Mouse (Mus musculus): ENCODE measurements around the gene Abat. TPM values are rescaled to one million over a fixed set of nuclear protein-coding genes. Genes with fewer than 3 reads are reported as not detected.
A peak's percentile ranks its signal among the peaks of the same experiment; 100 is the strongest.

Abat gene
- polyA plus RNA-seq, 1 experiment from 2014 or later, result 33.9 TPM

DNA sequence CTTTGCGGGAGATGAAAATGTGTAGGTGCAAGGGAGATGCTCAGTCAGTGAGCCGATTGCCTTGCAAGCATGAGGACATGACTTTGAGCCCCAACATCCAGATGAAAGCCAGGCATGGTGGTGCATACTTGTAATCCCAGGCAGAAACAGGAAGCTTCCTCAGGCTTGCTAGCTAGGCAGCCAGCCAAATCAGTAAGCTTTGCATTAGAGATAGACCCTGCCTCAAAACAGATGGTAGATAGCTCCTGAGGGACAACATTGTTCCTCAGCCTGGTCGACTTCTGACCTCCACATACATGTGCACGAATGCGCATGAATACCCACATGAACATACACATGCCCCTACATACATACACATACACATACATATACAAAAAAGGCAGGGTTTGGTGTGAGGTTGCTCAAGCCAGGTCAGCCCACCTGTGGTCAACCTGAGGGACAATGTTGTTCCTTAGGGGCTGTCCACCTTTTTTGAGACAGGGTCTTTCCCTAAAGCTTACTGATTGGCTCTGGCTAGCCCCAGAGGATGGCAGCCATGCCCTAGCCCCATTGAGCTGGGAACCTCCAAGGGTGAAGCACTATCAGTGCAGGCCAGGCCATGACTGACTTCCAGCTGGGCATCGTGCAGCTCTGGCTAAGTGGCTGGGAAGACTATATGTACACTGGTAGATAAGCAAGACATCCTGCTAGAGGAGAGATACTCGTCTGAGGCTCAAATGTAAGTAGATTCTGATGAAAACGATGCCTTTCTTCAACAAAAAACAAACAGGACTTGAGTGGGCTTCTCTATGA lies 99.2 kb downstream of the Abat start:
- no peak overlapping the region for H3K4me3 ChIP-seq (replicated peaks; ENCODE audit: low read depth, low read length)
- TF ChIP-seq CTCF (IDR thresholded peaks at IDR 0.05; ENCODE audit: low read depth), result no peak
- H3K27ac ChIP-seq, result no peak overlapping the region
- ATAC-seq (replicated peaks; ENCODE audit: low FRiP score, low read depth) (no peak), DNase-seq (ENCODE audit: low spot score) (no peak)
- no peak overlapping the region for H3K9ac ChIP-seq (ENCODE audit: low read depth, low read length)
- H3K36me3 ChIP-seq (ENCODE audit: insufficient read depth, low read length), result peaks cover 11% of the 10 kb centered on the region; the same call in 1 of the 2 replicates
- WGBS, result 91% methylated on average over 8 of the region's 8 CpGs
- H3K4me1 ChIP-seq (replicated peaks; ENCODE audit: insufficient read depth, low read length), result no peaks in the 10 kb centered on the region
- no peak overlapping the region for H3K4me2 ChIP-seq (ENCODE audit: low read length)
- no peaks in the 10 kb centered on the region for H3K9me3 ChIP-seq (replicated peaks; ENCODE audit: low read length)
- H3K27me3 ChIP-seq (ENCODE audit: insufficient read depth, low read length), result no peaks in the 10 kb centered on the region

DNA sequence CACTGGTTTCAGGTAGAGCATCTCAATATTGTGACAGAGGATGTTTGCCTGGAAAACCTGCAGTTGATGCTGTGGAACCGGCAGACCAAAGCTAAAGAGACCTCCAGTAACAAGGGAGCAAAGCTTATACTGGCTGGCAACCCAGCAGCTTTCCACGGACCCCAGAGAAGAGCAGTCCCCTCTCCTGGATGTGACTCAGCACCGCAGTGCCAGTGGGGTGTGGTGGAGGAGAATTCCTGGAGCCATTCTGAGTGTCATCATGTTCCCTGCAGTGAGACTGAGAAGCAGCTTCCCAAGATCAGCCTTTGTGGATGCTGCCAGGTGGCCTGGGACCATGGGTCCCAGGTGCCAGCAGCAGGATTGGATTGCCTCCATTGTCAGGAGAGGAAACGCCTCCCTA lies 99.8 kb downstream of the Abat start:
- DNase-seq (ENCODE audit: low spot score), result no peak
- Histone ChIP-seq H3K36me3 (ENCODE audit: insufficient read depth, low read length) (peaks cover 11% of the 10 kb centered on the region; the same call in 1 of the 2 replicates), H3K9me3 (replicated peaks; ENCODE audit: low read length) (no peaks in the 10 kb centered on the region), H3K9ac (ENCODE audit: low read depth, low read length) (no peak overlapping the region), H3K27ac (no peak overlapping the region), H3K4me3 (replicated peaks; ENCODE audit: low read depth, low read length) (no peak overlapping the region), H3K27me3 (ENCODE audit: insufficient read depth, low read length) (no peaks in the 10 kb centered on the region), H3K4me1 (replicated peaks; ENCODE audit: insufficient read depth, low read length) (no peaks in the 10 kb centered on the region), H3K4me2 (ENCODE audit: low read length) (no peak overlapping the region)
- 86% methylated on average over 4 of the region's 4 CpGs for whole genome bisulfite sequencing
- ATAC-seq (replicated peaks; ENCODE audit: low FRiP score, low read depth), result no peak
- no peak for TF ChIP-seq CTCF (IDR thresholded peaks at IDR 0.05; ENCODE audit: low read depth)

DNA sequence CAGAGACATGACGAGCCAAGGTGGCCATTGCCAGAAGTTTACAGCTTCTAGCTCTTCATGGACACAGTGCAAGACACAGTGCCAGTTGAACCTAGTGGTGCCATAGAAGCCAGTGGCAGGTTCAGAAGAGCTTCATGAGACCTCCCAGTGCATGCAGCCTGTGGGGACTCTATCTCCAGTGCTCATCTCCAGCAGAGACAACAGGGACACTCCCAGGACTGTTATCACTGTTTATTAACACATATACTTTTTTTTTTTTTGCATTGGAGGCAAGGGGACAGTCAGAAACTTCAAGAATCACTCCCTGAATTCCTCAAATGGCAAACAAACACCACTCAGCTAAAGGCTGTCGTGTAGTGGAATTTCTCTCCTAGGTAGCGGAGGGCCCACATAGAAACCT lies 100.2 kb downstream of the Abat start:
- DNase-seq (ENCODE audit: low spot score) (no peak), ATAC-seq (replicated peaks; ENCODE audit: low FRiP score, low read depth) (no peak)
- 82% methylated on average over 3 of the region's 3 CpGs for WGBS
- no peaks in the 10 kb centered on the region for H3K4me1 ChIP-seq (replicated peaks; ENCODE audit: insufficient read depth, low read length)
- no peak for TF ChIP-seq CTCF (IDR thresholded peaks at IDR 0.05; ENCODE audit: low read depth)
- H3K4me2 ChIP-seq (ENCODE audit: low read length), result no peak overlapping the region
- no peak overlapping the region for H3K27ac ChIP-seq
- no peak overlapping the region for H3K4me3 ChIP-seq (replicated peaks; ENCODE audit: low read depth, low read length)
- no peaks in the 10 kb centered on the region for H3K27me3 ChIP-seq (ENCODE audit: insufficient read depth, low read length)
- H3K9ac ChIP-seq (ENCODE audit: low read depth, low read length), result no peak overlapping the region
- no peaks in the 10 kb centered on the region for H3K9me3 ChIP-seq (replicated peaks; ENCODE audit: low read length)
- H3K36me3 ChIP-seq (ENCODE audit: insufficient read depth, low read length), result peaks cover 11% of the 10 kb centered on the region; the same call in 1 of the 2 replicates

DNA sequence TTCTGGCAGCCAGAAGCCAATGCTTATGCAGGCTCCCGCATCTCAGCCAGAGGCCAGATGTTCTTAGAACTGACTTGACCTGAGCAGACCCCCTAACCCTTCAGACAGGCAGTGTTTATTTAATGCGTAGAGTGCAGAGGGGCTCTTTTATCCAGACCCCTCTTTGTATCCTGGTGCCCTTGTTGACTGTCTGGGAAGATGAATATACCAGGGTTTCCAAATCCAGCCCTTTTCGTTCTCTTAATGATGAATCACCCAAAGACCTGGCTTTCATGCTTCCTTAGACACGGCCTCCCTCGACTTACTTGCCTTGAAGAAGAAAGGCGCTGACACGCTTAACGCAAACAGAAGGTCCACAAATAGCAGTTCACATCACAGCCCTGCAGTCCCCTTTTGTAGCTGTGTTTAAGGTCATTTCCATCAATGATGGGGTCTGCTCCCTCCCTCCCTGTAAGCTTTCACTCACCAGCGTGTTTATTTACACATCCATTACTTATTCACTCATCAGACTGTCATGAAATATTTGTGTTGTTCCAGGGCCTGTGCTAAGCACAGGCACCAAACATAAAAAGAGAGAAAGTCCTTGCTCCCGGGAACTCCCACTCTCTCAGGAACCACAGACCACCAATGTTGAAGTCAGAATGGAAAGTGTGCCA lies 106.6 kb downstream of the Abat start:
- 0 out of 2 replicates have a peak, but pooled peaks cover 4% of the 10 kb centered on the region for H3K4me1 ChIP-seq (replicated peaks; ENCODE audit: insufficient read depth, low read length)
- WGBS, result 19% methylated on average over 10 of the region's 10 CpGs
- no peak overlapping the region for H3K4me2 ChIP-seq (ENCODE audit: low read length)
- no peak overlapping the region for H3K4me3 ChIP-seq (replicated peaks; ENCODE audit: low read depth, low read length)
- DNase-seq (ENCODE audit: low spot score), result peak; percentile 61
- no peak for TF ChIP-seq CTCF (IDR thresholded peaks at IDR 0.05; ENCODE audit: low read depth)
- H3K27ac ChIP-seq, result no peak overlapping the region
- H3K9ac ChIP-seq (ENCODE audit: low read depth, low read length), result no peak overlapping the region
- 0 out of 2 replicates have a peak, but pooled peaks cover 3% of the 10 kb centered on the region for H3K36me3 ChIP-seq (ENCODE audit: insufficient read depth, low read length)
- no peak for ATAC-seq (replicated peaks; ENCODE audit: low FRiP score, low read depth)
- H3K9me3 ChIP-seq (replicated peaks; ENCODE audit: low read length), result no peaks in the 10 kb centered on the region
- no peaks in the 10 kb centered on the region for H3K27me3 ChIP-seq (ENCODE audit: insufficient read depth, low read length)

DNA sequence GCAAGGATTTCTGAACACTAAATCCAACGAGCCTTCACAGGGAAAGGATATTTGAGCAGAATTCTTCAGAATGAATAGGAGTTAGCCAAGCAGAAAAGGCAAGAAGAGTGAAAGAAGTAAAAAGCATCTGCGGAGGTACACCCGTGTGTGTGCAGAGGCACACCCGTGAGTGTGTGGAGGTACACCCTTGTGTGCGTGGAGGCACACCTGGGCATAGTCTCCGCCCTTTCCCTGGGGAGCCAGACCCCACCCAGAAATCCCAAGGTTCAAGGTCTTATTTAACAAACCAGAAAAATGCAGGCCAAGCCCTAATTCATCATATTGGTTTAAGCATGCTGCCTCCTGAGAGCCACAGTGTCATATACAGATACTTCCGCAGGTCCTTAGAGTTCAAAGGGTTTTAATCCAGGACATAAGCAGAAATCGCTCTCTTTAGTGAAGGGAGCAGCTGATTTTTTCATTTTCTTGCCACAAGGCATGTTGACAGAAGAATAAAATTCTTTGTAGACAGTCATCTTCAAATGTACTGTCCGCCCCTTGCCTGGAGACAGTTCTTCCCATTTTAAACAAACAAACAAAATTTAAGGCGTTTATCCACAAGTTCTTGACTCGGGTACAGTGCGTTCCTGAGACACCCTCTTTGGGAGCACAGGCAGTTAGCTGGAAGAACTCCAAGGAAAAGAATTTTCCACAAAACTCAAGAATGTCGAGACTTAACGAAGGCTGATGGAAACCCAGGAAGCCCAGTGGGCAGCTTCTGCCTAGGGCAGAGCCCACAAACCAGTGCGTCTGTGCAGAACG lies 107.3 kb downstream of the Abat start:
- no peak for ATAC-seq (replicated peaks; ENCODE audit: low FRiP score, low read depth)
- Histone ChIP-seq H3K4me3 (replicated peaks; ENCODE audit: low read depth, low read length) (no peak overlapping the region), H3K27ac (no peak overlapping the region), H3K9ac (ENCODE audit: low read depth, low read length) (no peak overlapping the region), H3K4me2 (ENCODE audit: low read length) (no peak overlapping the region), H3K9me3 (replicated peaks; ENCODE audit: low read length) (no peaks in the 10 kb centered on the region), H3K27me3 (ENCODE audit: insufficient read depth, low read length) (no peaks in the 10 kb centered on the region), H3K36me3 (ENCODE audit: insufficient read depth, low read length) (0 out of 2 replicates have a peak, but pooled peaks cover 3% of the 10 kb centered on the region), H3K4me1 (replicated peaks; ENCODE audit: insufficient read depth, low read length) (0 out of 2 replicates have a peak, but pooled peaks cover 4% of the 10 kb centered on the region)
- peak; percentile 14 for DNase-seq (ENCODE audit: low spot score)
- 67% methylated on average over 16 of the region's 16 CpGs for WGBS
- TF ChIP-seq CTCF (IDR thresholded peaks at IDR 0.05; ENCODE audit: low read depth), result no peak

DNA sequence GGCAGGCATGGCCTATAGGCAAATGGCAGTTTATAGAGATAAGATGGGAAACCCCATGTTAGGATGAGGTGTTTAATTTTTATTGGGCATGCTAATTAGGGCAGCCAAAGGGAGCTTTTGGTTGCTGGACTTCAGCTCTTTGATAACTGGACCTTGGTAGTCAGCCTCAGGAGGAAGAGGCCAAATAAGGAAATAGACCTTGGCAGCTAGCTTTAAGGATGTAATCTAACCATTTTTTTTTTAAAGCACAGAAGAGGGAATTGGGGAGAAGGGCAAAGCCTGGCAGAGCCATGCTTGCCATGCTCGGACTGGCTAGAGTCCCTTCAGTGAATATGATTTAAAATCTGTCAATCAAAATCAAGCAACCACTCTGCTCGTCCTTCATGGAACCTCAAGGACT lies 117.2 kb downstream of the Abat start:
- ATAC-seq (replicated peaks; ENCODE audit: low FRiP score, low read depth) (no peak), DNase-seq (ENCODE audit: low spot score) (no peak)
- Histone ChIP-seq H3K9me3 (replicated peaks; ENCODE audit: low read length) (no peaks in the 10 kb centered on the region), H3K9ac (ENCODE audit: low read depth, low read length) (no peak overlapping the region), H3K4me1 (replicated peaks; ENCODE audit: insufficient read depth, low read length) (no peaks in the 10 kb centered on the region), H3K27me3 (ENCODE audit: insufficient read depth, low read length) (no peaks in the 10 kb centered on the region), H3K27ac (no peak overlapping the region), H3K4me3 (replicated peaks; ENCODE audit: low read depth, low read length) (no peak overlapping the region), H3K4me2 (ENCODE audit: low read length) (no peak overlapping the region), H3K36me3 (ENCODE audit: insufficient read depth, low read length) (0 out of 2 replicates have a peak, but pooled peaks cover 4% of the 10 kb centered on the region)
- TF ChIP-seq CTCF (IDR thresholded peaks at IDR 0.05; ENCODE audit: low read depth), result no peak
- 89% methylated on average over 2 of the region's 2 CpGs for WGBS

All from kidney, postnatal 0 days (tissue).